Mouse (Mus musculus) left cerebral cortex, postnatal 14 days (tissue): Measurements from ENCODE around the gene Tsr3. TPM values are rescaled to one million over a fixed set of nuclear protein-coding genes. Genes with fewer than 3 reads are reported as not detected.
A peak's percentile ranks its signal among the peaks of the same experiment; 100 is the strongest.
"Not testable (repeated sequence)": the region's sequence is repeated elsewhere in the genome, so short reads cannot be mapped to it uniquely, and the experiment has no call there.

Experiments used
- DNase-seq, 2 experiments: peaks; one replicate each; pipeline ENCODE4 v3.0.0; 2021 to 2022; ENCODE audit warnings: low spot score in 2 of 2, mixed read lengths in 1 of 2
- intact Hi-C: fragments of 180-260 bp; cut with DNase I; formaldehyde crosslinking; loops from one replicate; pipeline ENCODE4 v1.15.1; 2025
- long read RNA-seq, 2 experiments: library from polyadenylated mRNA; stranded (forward); transcript quantifications; one replicate each; pipeline ENCODE4 v2.0.0; 2021
- total RNA-seq, 2 experiments: library from RNA; stranded (reverse); gene quantifications; 2 replicates each; pipeline ENCODE4 v1.2.3; 2021

The Tsr3 gene
- 10 to 100 TPM; 25.0 to 27.2 TPM for total RNA-seq
- long read RNA-seq, experiment 1, transcript Tsr3-201 (6 exons, 1,192 nt): major isoform, 39 of 67 reads
- long read RNA-seq, experiment 1, partial matches to known transcripts: 7 of 67 reads
- long read RNA-seq, experiment 1, other reads (novel, unspliced or antisense): 21 of 67 reads
- long read RNA-seq, experiment 2, transcript Tsr3-201 (6 exons, 1,192 nt): major isoform, 19 of 42 reads
- long read RNA-seq, experiment 2, partial matches to known transcripts: 3 of 42 reads
- long read RNA-seq, experiment 2, other reads (novel, unspliced or antisense): 20 of 42 reads

DNA sequence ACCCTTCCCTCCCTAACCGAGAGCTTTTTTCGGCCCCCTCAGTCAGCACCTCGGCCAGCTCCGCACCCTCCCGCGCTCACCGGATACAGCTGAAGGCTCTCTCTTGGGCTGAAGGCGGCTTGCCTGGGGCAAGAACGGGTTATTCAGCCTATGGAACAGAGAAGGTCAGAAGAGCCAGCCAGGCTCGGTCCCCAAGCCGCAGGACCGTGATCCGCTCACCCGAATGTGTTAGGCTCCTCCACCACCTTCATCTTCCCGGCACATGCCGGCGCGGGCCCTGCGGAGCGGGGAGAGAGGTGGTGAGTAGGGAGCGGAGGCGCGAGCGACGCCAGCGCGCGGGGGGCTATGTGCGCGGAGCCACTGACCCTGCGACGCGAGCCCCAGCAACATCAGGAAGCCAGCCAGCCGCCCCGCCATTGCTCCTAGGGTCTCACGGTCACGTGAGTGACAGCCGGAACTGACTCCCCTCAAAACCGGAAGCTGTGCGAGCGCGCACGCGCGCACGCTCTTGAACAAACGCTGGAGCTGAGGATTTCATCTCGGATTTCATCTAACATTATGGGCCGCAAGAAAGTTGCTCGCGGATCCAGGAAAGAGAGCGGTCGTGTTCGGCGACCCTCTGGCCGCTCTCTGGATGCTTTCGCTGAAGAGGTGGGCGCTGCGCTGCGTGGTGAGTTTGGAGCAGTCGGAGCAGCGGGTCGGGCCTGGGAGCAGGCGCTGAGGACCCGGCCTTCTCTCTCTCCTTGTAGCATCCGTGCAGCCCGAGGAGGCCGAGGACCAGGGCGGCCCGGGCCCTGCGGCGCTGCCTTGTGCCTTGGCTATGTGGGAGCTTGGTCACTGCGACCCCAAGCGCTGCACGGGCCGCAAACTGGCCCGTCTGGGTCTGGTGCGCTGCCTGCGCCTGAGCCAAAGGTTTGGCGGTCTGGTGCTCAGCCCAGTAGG is at the start of gene Tsr3, which contains the start of gene Gnptg:
Tsr3 (plus strand) TSS at position 476 of the 942 bp plus-strand sequence.
Gnptg (minus strand) TSS at position 430 of the 942 bp plus-strand sequence.
- DNase-seq: peak; percentile 85 to 87
- intact Hi-C loops: no loop called here

DNA sequence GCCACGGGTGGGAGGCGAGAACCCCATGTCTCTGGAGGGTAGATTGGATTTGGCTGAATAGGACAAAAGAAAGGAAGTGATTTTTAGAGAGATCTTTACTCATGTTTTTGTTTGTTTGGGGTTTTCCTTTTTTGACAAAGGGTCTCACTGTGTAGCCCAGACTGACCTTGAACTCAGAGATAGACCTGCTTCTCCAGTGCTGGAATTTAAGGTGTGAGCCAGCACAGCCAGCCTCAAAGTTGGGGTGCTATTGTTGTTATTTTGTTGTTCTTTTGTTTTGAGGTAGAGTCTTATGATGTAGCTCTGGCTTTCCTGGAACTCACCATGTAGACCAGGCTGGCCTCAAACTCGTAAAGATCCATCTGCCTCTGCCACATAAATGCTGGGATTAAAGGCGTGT is 37.6 kb upstream of the Tsr3 start:
- intact Hi-C loops: no loop called here
- no peak for DNase-seq

DNA sequence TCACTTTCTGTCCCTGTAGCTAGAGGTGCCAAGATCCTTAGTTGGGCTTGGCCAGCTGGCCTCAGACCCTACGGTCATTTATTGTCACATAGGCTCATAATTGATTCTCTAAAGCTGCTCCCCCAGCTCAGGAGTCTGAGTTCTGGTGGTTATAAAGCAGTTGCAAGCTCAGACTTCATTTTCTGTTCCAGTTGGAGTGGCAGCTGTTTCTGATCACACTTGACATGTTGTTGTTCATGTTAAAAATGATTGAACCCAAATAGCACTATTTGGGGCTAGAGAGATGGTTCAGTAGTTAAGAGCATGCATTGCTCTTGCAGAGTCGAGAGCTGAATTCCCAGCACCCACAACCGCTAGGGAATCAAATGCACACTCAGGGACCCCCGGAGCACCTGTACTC is 30.0 kb upstream of the Tsr3 start:
- no peak for DNase-seq
- intact Hi-C loops: no loop called here

GRCm38 (mm10) chr17:25210680-25211466 is 29.1 kb upstream of the Tsr3 start:
- intact Hi-C loops: no loop called here

GRCm38 (mm10) chr17:25211705-25212104 is 28.3 kb upstream of the Tsr3 start:
- intact Hi-C loops: no loop called here
- DNase-seq: no peak

More at GRCm38 (mm10) chr17:25210680-25211466, 29.1 kb upstream of the Tsr3 start:
- DNase-seq: no peak

DNA sequence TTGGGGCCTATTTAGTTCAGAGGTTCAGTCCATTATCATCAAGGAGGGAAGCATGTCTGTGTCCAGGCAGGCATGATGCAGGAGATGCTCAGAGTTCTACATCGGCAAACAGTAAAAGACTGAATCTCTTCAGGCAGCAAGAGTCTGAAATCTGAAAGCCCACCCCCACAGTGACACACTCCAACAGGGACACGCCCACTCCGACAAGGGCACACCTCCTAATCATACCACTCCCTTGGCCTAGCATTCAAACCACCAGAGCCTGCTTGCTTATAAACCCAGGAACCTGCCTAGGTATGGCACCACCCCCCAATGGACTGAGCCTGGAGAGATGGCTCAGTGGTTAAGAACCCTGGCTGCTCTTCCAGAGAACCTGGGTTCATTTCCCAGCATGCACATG is 24.5 kb upstream of the Tsr3 start:
- intact Hi-C loops: no loop called here
- no peak for DNase-seq

- intact Hi-C loops: no loop called here
- DNase-seq: no peak
Observed at GRCm38 (mm10) chr17:25218967-25219366, 21.0 kb upstream of the Tsr3 start.

- intact Hi-C loops: no loop called here
- DNase-seq: no peak
Observed at GRCm38 (mm10) chr17:25219492-25220295, 20.3 kb upstream of the Tsr3 start.

DNA sequence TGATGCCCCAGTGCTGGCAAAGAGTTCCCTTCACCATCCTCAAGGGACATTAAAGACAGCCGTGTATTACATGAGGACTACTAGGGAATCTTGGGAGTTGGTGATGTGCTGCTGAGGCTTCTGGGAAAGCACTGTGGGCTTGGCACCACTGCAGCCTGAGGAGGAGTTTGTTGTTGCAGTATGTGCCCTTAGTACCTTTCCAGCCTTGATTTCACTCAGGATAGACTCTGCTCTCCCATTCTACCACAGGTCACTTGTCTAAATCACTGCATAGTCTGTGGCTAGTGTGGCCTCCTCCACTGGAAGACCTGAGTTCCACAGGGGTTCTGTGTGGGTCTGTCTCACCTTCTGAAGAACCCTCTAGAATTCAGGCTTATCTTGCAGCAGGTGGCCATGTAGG is 19.2 kb upstream of the Tsr3 start:
- intact Hi-C loops: no loop called here
- no peak for DNase-seq

DNA sequence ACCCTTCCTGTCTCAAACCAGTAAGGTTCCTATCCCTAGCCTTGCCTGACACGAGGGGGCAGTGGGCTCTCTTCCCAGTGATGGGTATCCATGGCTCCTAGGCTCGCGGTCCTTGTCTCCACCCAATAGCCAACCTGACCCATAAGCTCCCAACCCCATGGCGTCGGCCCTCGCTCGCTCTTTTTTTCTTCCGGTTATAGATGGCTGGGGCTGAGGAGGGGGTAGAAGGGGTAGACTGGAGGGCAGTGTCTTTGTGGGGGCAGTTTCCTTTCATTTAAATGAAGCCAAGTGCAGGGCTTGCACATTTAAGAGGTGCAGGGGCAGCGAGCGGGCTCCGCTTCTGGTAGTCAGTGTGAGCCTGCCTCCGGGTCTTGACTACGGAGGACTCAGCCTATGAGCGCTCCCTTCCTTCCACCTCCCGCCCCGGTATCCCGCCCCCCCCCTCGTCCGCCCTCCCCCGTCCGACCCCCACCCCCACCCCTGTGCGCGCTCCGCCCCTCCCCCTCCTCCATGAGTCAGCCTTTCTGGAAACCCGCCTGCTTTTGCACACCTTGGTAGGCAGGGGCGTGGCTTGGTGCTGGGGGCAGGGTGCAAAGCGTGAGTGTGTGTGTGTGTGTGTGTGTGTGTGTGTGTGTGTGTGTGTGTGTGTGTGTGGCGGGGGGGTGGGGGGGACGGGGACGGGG is 18.0 kb upstream of the Tsr3 start:
- intact Hi-C loops: no loop called here
- DNase-seq: peak; percentile 60 to 67

DNA sequence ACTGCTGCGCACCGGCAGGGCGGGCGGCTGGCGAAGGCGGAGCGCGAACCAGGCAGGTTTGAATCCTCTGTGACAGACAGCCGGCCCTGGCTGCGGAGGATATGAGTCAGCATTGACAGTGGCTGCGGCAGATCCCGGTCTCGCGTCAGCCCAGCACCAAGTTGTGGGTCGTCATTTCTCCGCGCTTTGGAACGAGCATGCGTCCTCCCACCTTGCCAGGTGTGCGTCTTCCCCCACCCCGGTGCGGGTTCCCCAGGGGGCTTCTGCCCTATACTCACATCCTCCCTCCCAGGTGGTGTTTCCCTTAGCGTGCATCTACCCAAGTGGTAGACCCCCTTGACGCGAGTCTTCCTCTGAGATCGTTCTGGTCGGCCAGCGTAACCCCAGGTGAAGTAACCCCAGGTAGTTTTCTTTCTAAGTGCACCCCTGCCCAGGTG is 17.4 kb upstream of the Tsr3 start:
- intact Hi-C loops: not testable (repeated sequence)
- DNase-seq: peak; percentile 23 to 58

DNA sequence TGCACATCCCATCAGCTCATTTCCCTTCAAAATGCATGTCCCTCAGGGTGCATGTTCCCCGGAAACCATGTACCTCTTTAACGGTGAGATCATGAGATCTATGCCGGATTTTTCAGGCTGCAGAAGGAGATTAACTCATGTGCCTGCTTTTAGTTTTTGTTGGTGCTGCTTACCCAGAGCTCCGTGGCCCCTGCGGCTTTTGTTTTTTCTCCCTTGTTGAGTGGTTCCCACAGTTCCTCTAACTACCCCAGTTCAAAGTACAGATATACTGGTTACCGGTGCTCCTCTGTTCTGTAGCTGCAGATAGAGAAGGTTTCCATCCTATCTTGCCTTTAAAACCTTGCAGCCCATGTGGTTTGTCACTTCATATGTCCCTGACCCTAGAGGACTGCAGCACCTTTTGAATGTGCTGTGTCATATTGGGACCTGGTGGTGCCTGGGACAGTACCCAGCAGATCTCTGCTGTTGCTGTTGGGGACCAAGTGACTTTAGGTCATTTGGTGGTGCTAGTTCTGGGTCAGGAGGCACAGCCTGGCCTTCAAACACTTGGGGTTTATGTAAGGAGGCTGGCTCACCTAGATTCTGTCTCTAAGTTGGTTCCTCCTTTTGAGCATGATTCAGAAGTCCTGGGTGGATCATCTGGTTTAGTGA is 16.9 kb upstream of the Tsr3 start:
- intact Hi-C loops: no loop called here
- DNase-seq: no peak

- intact Hi-C loops: no loop called here
- DNase-seq: no peak
Observed at GRCm38 (mm10) chr17:25224586-25225222, 15.3 kb upstream of the Tsr3 start.

DNA sequence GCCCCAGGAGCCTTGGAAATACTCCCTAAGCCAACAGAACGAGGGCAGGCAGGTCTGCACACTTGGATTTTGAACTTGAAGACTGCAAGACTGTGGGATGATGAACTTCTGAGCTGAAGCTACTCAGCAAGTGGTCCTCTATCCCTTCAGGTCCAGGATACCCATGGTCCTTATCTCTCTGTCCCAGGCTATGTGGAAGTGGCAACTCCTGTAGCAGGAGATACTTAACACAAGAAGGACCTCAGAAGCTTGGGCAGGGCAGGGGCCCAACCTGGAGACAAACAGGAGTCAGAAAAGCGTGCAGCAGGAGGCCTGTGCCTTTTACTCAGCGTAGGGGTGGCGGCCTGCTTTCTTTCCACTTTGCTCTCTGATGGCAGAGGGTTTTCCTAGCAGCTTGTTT is 14.3 kb upstream of the Tsr3 start:
- intact Hi-C loops: no loop called here
- no peak for DNase-seq

GRCm38 (mm10) chr17:25227991-25228390 is 12.0 kb upstream of the Tsr3 start:
- intact Hi-C loops: no loop called here

DNA sequence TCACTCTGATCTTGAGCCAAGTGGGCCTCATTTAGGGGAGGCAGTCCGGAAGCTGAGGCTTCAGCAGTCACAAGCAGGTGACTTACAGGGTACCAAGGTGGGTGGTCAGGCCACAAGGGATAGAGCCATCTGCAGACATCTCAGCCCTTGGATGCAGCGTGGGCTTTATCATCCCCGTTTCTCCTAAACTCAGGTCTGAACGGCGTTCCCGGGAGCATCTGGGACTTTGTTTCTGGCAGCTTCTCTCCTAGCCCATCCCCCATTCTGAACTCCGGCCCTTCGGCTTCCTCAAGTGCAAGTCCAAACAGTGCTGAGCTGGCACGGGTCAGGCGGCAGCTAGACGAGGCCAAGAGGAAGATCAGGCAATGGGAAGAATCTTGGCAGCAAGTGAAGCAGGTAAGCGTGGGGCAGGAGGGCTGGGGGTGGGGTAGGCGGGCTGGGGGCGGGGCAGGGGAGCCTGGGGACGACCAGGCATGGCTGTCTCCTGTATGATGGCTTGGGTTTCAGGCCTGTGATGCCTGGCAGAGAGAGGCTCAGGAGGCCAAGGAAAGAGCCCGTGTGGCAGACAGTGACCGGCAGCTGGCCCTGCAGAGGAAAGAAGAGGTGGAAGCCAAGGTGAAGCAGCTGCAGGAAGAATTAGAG is 9.8 kb upstream of the Tsr3 start:
- intact Hi-C loops, DNase-seq: not testable (repeated sequence)

More at GRCm38 (mm10) chr17:25227991-25228390, 12.0 kb upstream of the Tsr3 start:
- DNase-seq: no peak

GRCm38 (mm10) chr17:25230700-25231099 is 9.3 kb upstream of the Tsr3 start:
- no peak for DNase-seq
- intact Hi-C loops: no loop called here
